Mouse (Mus musculus) embryo, embryonic 10.5 days (tissue): ENCODE measurements around the gene Lbh.

Source experiments
- DNase-seq: peaks from one replicate; pipeline ENCODE4 v3.0.0-alpha.2; 2015; ENCODE audit warnings: low spot score

The Lbh gene

DNA sequence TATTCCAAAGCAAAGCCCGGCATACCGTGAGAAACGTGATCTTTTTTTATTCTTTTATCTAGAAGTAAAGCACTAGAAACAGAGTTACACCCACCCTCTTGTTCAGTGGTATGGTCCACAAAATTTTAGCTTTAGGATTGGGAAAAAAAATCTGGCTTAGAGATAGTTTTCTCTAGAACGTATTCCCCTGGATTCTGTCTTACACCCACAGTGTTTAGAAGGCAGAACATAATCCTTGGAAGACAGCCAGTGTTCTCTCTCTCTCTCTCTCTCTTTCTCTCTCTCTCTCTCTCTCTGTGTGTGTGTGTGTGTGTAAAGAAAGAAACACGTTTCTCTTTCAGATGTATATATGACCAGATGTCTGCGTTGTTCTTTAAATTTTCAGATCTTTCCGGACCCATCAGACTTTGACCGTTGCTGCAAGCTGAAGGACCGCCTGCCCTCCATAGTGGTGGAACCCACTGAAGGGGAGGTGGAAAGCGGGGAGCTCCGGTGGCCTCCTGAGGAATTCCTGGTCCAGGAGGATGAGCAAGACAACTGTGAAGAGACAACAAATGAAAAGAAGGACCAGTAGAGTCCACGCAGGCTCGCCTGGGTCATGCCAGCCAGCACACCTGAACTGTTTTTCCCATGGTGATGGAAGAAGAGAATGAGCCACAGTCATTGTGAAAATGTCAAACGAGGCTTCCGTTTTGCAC lies 20.9 kb downstream of the Lbh start:
- DNase-seq = no peak

DNA sequence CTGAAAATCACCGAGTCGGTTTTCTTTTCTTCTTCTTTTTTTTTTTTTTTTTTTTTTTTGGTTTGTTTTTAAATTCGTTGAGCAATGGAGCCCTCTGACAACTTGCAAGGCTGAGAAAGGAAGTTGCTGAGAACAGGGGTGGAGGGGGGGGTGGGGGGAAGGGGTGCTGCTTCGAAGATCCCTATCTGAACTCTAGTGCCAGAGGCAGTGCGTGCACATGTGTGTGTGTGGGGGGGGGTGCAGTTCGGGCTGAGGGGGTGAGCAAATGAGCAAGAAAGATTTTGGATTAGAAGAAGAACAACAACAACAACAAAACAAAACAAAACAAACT lies 21.4 kb downstream of the Lbh start:
- no peak for DNase-seq

DNA sequence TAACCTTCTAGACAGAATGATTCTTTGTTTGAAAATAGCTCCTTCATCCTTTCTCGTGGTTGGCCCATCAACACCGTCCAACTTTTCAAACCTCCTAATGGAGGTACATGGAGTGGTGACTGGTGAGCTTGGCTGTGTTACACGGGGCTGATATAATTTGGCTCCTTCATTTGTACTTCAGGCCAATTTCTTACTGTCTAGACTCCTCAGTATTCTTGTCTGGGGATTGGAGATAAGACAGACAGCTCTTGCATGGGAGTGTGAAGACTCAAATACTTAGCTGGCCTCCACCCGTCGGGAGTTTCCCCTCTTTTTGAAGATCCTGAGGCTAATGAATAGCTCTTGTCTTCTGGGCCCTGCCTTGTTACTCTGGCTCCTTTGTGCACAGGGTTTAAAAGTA lies 26.3 kb downstream of the Lbh start:
- DNase-seq = no peak

DNA sequence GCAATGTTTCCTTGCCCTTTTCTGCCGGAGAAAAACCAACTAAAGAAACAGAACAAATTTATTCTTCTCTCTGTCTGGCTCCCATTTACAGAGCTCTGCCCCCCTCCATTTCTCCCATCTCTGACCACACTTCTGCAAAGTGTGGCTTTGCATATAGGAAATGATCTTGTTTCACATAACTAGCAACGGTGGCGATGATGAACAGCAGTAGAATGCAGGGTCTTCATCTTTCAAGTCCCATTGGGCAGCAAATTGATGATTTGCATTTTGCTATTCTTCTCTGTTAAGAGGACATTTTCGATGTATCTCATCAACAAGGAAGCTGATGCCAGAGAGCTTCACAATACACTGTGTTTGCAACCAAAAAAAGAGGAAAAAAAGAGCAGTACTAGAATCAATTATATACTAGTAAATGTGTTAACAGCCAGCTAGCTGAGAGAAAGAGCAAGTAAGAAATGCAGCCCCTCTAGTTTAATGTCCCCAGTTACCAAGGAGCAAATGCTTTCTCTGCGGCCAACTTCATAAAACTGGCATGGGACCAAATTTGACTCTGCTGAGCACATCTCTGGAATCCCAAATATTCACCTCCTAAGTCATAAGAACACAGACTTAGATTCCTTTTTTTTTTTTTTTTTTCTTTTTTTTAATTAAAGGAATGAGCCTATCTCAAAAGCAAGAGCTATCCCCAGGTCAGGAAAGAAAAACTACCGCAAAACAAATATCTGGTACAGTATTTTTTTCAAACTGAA lies 29.2 kb downstream of the Lbh start:
- DNase-seq = no peak

DNA sequence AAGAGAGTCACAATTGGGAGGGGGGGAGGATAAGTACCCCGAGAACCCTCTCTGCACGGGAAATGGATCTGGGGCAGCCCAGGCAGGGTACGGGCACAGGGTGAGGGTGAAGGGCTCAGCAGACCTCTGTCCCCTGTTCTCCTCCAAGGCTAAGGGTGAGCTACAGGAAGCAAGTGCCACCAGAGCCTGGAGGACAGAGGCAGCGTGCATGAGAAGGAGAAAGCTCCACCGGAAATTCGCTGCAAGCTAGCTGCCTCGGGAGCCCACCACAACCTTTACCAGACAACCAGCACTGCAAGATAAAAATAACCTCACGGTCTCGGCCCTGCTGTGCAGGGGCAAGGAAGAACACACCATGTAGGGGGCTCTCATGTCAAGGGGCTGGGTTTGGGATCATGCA lies 30.0 kb downstream of the Lbh start:
- no peak for DNase-seq

DNA sequence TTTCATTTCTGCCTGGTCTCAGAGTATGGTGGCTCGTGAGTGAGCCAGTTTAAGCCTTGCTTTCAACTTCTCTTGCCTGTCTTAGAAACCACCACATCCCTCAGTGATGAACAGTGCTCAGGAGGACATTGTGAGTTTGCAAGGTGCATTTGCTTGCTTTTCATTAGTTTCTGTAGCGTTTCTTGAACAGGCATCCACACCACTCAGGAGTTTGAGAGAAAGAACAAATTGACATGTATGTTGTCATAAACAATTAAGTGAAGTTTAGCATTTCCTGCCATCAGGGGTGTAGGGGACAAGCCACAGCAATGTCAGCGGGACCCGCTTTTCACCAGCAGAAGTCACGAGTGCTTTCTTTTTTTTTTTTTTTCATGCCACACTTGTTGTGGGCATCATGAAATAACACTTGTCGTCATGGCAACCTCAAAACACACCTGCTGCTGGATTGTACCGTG lies 31.2 kb downstream of the Lbh start:
- no peak for DNase-seq

DNA sequence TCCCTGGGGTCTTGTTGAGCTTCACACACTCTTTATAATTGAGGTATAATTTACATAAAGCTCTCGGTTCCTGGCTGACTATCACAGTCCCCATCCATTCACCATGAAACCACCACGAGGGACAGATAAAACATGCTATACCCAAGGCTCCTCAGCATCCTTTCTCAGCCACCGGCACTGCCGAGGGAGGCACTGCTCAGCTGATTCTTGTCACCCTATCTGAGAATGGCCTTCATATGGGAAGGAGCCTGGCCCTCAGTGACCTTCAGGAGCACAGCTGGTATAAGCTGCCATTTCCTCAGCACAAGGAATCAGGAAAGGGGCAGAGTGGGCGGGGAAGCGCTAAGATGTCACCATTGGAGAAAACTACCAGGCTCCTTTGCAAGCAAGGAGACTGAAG lies 33.2 kb downstream of the Lbh start:
- DNase-seq = no peak

DNA sequence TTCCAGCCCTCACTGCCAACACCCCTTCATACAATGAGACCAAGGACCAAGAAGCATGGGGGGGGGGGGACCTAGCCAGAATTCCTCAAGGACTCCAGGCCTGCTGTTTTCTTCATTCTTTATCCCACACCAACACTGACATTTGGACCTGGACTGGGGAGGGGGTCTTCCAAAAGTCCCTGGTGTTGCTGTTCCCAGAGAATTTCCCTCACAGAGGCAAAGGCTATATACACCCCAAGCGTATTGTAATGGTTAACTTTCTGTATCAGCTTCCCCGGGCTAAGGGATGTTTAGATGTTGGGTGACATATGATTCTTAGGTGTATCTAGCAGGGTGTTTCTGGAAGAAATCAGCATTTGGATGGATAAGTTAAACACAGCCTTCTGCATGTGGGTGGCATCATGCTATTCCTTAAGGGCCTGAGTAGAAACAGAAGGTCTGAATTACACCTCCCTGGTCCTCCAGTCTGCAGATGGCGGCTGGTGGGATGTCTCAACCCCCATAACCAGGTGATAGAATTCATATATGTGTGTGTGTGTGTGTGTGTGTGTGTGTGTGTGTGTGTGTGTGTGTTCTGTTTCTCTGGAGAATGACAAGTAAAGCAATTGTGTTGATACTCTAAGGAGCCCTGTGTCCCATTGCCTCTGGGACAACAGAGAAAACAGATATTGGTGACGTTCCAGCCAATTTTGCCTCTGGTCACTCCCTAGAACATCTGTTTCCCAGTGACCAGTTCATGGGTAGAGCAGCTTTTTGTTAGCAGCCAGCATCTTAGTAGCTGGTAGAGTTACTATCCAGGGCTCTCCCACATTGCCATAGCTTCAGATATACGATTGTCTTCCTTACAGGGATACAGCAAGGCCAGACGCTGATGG lies 35.9 kb downstream of the Lbh start:
- DNase-seq = no peak

DNA sequence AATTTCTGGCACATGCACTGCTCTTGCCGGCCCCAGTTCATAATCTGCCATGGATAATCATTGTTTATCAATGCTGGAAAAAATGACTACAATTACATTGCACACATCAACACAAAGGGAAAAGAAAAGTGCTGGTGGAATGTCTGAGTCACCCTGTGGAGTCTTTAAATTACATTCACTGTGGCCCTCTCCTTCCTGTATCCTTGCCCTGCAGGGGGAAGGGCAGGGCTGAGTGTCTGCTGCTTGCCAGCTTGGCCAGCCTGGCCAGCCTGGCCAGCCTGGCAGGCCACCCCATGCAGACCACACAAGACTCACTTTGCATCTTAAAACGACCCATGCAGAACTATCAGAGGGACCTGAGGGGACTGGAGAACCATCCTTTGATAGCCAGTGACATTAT lies 37.4 kb downstream of the Lbh start:
- DNase-seq = no peak

DNA sequence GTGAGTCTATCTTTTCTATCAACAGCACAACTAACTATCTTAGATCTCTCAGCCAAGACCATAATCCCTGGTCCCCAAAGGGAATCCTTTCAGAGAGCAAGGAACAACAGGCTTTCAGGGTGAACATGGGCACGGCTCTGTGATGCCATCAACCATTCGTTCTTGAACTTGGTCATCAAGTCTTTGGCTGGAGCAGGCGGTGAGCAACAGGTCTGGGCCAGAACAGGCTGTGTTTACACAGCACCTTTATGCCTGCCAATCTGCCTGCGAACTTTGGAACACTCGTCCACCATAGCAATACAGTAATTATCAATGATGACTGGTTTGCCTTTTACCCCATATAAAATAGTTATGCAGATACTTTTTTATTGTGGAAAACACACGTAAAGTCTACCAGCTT lies 38.9 kb downstream of the Lbh start:
- DNase-seq = no peak

DNA sequence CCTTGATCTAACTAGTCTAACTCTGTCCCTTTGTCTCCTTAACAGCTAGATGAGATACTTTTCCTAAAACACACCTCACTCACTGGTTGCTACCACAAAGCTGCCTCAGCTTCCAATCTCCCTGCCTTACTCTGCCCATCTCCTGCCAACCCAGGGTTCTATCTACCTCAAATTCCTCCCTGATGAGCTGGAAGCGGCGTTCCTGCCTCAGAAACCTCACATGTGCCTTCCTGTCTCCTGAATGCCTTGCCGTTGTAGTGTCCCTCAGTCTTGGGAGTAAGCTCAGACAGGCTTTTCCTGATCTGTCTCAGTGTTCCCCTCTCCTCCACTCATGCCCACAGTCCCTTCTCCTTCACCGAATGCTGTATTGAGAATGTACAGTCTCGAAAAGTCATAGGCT lies 40.8 kb downstream of the Lbh start:
- no peak for DNase-seq

DNA sequence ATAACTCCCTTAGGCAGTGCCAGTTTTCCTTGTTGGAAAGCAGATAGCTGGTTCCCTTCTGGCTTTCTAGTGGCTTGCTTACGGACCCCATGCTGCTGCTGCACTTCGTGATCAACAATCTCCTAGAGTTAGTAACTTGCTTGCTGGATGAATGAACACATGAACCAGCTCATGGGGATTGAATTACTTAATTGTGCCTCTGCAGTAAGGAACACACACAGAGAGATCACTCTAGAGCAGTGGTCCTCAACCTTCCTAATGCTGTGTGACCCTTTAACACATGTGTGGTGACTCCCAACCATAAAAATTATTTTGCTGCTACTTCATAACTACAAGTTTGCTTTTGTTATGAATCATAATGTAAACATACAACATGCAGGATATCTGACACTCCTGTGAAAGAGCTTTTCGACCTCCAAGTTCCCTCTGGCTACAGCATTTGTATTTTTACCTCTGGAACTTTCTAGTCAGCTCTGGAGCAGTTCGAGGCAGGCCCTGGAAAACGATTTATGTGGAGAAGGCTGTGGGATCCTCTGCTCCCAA lies 41.5 kb downstream of the Lbh start:
- DNase-seq = no peak

DNA sequence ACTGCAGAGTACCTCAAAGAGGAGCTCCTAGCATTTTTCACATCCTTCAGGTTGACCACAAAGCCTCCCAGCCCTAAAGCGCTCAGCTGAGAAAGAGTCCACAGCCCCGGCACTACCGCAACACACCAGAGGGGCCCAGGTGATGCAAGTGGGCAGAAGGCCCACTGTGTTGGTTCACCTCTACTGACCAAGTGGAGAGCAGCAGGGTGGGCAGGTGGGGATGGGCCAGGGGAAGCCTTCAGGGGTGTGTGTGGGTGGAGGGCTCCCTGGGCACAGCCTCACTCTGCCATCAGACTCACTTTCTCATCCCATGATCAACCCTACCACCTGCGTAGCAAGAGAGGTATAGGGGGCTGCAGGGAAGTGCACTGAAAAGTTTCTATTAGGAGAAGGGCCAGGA lies 42.1 kb downstream of the Lbh start:
- DNase-seq = no peak

DNA sequence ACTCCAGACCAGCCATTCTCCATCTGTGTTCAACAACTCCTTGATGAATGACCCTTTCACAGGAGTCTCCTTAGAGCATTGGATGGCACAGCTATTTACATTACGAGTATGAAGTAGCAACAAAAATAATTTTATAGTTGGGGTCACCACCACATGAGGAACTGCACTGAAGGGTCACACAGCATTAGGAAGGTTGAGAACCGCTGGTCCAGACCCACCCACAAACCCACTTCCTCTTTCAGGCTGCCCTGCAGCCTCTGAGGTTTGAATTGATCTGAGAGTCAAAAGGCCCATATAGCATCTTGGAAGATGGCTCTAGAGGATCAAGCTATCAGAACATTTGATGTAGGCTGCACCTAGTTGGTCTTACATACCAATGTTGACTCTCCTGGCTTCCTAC lies 42.8 kb downstream of the Lbh start:
- DNase-seq = no peak

DNA sequence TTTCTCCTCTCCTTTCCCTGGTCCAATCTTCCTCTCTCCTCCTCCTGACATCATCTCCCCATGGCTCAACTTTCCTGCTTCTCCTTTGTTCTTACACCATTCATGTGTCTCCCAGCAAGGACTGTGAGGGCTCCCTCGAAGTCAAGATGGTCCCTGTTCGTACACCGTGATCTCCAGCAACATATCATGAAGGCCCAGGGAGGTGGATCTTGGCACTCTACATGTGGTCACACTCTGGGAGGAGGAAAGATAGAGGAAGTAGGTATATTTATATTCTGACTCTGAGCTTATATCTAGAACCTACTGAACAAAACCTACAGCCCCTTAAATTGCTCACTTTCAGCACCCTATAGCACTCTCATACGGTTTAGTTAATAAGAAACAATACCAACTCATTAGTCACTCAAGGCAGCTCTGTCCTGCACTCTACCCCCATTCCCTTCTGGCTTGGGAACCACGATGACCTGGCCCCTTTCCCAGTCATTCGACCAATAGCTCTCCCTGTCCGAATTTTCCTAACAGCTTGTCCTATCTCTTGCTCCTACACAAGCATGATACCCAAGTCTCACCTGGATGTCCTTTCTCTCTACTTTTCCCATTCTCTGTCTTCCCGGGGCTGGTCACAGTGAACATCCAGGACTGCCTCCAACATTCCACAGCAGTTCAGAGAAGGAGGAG lies 44.0 kb downstream of the Lbh start:
- DNase-seq = no peak

DNA sequence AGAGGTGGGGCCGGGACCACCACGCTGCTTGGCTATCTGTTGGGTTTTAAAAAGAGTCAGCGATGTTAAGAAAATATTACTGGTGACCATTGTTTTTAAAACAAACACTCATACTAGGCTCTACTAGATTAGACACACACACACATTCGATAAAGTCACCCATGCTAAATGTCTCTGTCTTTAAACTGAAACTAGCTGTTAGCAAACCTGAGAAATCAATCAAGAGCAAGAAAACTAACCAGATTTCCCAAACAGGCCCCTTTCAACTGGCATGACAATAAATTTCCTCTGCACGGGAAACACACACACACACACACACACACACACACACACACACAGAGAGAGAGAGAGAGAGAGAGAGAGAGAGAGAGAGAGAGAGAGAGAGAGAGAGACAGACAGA lies 47.6 kb downstream of the Lbh start:
- DNase-seq = no peak

DNA sequence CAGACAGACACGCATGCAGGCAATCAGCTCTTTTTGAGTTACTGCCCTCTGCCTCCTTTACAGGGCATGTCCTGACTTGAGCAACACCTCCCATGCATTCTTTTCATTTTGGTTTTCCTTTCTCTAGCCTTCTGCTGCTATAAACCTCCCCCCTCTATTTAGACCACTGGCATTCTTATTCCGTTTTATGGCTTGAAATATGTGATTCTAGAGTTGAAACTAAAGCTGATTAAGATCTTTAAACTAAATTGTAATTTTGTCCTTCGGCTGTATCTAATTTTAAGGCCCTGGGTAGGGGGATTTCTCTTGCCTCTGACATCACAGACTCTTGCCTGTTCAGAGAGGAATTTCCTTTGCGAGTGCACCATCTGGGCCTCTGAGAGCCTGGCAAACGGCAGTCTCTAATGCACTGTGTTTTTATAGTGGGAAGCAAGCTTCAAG lies 48.0 kb downstream of the Lbh start:
- peak; percentile 36 for DNase-seq

DNA sequence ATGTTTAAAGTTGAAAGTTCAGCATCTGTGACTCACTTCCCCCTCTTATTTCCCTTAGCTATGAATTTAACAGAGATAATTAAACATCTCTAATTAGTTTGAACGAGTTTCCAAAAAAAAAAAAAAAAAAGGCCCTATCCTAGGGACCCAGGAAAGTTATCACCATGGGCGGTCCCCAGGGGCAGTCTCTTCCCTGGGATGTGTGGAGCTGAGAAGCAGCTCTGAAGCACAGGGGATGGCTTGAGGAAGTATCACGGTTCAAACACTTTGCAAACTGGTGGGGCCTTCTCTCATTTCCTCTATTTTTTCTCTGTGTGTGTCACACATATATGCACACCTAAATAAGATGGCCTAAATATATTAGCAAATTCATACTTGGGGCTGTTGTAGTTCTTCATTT lies 48.8 kb downstream of the Lbh start:
- peak; percentile 19 for DNase-seq

DNA sequence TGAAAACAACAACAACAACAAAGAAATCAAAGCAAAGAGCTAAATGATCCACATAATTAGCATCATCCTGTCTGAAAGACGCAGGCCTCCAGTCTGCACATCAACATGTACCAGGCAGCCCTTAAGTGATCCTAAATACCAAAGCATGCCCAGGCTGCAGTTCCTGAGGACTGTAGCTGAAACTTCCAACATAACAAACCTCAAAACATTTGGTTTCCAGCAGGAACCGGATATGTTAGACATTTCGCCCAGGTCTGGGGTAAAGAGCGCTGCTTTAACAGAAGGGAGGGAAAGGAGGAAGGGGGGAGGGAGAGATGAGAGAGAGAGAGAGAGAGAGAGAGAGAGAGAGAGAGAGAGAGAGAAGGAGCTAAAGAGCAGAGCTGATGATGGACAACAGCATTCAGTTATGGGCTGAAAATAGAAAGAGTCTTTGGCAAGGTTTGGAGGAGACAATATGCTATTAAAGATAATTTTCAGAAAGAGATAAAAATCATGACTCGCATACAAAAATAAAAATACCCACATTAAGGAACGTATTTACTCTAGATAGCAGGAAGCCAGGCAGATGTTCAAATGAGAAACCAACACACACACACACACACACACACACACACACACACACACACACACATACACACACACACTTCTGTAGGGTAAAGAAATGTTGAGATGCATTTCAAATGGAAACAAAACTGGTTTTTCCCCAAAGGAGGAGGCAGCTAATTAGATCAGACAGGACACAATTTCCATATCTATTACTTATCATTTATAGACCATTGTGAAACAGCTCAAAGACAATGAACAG lies 49.5 kb downstream of the Lbh start:
- DNase-seq = peak; percentile 15

DNA sequence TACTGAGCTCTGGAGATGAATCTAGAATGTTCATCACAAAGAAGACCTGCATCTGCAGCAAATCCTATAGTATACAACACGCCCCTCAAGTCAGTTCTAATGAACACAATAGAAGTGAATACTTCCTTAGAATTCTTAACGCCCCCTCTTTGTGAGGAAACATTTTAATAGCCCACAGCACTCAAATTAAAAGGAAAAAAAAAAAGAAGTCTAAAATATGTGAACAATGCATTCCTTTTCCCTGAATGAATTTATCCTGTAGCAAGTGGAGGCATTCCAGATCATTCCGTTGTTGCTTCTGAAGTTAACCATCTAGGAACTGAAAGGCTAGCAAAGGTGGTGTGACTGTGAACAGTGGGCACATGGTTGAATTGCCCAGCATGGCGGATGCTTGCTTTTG lies 50.6 kb downstream of the Lbh start:
- no peak for DNase-seq

DNA sequence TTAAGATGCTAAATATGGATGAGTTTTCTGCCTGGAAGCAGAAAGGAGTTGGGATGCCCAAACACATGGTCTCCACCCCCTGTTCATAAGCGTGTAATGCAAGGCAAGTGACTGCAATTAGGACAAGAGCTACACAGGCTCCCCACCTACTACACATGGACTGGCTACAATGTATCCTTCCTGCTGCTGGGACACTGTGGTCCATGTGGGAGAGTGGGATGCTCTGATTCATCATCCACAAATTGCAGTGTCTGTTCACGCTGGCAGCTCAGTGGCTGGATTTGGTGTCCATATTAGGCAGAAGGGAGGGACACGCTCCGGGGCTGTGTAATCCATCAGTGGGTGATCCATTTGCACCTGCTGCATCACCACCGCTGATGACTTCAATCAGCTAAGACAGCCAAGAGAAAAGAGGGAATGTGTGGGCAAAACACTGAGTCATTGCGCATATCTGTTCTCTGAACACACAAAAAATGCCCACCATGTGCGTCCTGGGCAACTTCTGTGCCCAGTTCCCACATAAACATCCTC lies 52.6 kb downstream of the Lbh start:
- DNase-seq = no peak
